Mouse (Mus musculus): ENCODE data around the gene Kcnj6.
"Not testable (repeated sequence)": the region's sequence is repeated elsewhere in the genome, so short reads cannot be mapped to it uniquely, and the experiment has no call there.

The Kcnj6 gene

DNA sequence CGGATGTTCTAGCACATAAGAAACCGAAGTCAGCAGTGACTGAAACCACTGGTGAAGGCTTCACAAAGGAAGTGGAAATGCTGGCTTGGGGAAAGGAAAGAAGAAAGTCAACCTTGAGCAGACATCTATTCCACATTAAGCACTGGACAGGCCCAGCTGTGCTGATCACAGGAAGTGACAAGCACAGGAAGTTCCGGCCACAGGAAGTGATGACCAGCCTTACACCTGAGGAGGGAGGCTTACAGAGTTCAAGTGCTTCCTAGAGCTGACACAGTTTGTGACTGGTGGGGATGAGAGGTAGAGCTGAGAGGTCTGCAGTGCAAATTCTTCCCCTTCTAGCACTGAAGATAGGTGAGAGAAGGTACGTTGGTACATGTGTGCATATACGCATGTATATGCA is 151.5 kb downstream of the Kcnj6 start:
- no peak for DNase-seq

- no peak for DNase-seq
These were observed 152.7 kb downstream of the Kcnj6 start for GRCm38 (mm10) chr16:94844769-94845168.

GRCm38 (mm10) chr16:94839398-94839797 is 158.1 kb downstream of the Kcnj6 start:
- peak; percentile 38 for DNase-seq

GRCm38 (mm10) chr16:94837881-94838280 is 159.6 kb downstream of the Kcnj6 start:
- DNase-seq = peak; percentile 47

DNA sequence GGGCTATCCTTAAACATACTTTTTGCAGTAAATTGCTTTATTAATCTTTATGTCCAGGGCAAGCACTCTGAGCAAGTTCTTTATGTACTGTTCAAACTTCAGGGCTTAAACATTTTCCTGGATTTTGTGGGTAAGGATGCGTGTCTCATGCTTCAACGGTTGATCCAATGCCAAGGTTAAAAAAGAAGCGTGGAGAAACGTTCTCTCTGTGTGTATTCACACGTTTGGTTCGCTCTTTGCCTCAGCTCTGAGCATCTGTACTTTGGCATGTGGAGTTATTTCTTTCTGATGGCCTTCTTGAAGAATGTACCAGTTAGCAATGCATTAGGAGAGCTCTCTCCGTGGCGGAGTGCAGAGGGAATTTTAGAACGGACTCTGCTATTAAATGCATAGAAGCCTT is 163.0 kb downstream of the Kcnj6 start:
- no peak for DNase-seq

GRCm38 (mm10) chr16:94828166-94828565 is 169.3 kb downstream of the Kcnj6 start:
- no peak for DNase-seq

DNA sequence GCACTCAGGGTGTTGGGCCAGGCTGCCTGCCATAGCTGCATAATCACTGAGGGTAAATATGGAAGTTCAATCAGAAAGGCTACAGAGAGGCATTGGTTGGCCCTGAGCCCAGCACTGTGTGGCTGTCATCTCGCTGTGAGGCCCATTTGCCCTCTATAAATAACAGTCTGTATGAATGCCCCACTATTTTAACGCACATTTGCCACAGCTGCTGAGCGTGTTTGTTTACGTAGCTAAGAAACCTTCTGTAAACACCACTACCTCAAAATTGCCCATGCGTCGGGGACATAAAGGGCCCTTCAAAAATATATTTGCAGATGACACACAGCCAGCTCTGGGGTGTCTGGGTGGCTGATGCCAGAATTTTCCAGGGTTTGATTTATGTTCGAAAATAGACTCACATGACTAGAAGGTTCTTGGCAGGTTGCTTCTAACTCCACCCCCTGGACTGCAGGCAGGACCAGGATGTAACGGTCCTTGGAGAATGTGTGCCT is 170.4 kb downstream of the Kcnj6 start:
- DNase-seq = peak; percentile 72

DNA sequence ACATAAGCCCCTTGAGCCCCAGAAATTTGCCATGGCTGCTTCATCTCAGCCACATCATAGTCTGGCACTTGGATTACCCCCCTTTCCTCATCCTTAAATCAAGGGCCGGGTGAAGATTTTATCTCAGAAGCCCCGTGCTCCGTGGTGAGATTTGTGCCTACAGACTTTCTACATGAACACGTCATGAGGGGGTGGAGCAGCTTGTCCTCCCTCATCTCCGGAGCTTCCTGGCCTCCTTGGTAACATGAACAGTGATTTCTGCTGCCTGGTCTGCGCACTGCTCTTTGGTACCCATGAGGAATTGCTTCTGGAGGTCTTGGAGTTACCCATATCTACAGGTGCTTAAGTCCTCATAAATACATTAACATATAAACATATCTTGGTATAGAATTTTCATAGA is 172.2 kb downstream of the Kcnj6 start:
- DNase-seq = no peak

DNA sequence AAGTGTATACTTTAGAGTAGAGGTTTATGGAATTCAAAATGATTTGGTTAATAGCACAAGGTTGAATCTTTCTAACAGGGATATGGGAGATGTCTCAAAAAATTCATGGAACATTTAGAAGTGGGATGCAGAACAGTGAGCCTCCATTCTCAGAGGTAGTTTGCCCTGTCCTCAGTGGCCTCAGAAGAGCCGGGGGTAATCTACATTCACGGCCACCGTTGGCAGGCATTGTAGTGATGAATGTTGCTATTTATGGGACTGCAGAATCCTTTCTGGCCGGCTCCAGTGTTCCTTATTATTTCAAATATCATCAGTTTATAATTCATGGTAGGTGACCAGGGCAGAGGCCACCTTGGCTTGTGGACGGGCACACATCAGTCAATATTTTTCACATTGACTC is 174.9 kb downstream of the Kcnj6 start:
- no peak for DNase-seq

DNA sequence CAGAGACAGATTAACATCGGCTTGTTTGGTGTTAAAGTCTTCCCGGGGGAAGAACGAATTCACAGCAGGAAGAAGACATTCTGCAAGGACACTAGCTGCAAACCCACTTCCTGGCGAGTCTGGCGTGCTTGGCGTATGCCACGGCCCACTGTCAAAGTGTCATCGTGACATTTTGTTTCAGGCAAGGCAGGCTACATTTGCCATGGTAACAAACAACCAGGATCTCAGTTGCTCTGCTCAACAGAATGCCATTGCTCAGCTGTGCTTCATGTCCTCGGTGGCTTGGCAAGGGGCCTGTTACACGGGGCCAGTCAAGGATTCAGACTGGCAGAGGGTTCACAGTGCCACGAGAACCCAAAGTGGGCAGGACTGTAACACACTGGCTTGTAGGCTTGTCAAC is 175.9 kb downstream of the Kcnj6 start:
- DNase-seq = no peak

GRCm38 (mm10) chr16:94816391-94816790 is 181.1 kb downstream of the Kcnj6 start:
- DNase-seq = peak; percentile 77

- no peak for DNase-seq
These were observed 181.6 kb downstream of the Kcnj6 start for GRCm38 (mm10) chr16:94815891-94816290.

DNA sequence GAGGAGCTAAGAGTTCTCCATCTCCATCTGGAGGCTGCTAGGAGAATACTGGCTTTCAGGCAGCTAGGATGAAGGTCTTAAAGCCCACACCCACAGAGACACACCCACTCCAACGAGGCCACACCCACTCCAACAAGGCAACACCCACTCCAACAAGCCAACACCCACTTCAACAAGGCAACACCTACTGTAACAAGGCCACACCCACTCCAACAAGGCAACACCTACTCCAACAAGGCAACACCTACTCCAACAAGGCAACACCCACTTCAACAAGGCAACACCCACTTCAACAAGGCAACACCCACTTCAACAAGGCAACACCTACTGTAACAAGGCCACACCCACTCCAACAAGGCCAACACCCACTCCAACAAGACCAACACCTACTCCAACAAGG is 188.2 kb downstream of the Kcnj6 start:
- DNase-seq = not testable (repeated sequence)

DNA sequence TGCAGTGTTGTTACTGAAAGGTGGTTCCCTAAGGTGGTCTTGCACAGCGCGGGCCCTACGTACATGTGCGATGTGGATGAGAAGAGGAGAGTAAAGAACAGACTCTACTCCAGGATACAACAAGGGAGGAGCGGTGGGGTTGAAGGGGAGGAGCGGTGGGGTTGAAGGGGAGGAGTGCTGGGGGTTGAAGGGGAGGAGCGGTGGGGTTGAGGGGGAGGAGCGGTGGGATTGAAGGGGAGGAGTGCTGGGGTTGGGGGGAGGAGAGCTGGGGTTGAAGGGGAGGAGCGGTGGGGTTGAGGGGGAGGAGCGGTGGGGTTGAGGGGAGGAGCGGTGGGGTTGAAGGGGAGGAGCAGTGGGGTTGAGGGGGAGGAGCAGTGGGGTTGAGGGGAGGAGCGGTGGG is 199.3 kb downstream of the Kcnj6 start:
- no peak for DNase-seq

DNA sequence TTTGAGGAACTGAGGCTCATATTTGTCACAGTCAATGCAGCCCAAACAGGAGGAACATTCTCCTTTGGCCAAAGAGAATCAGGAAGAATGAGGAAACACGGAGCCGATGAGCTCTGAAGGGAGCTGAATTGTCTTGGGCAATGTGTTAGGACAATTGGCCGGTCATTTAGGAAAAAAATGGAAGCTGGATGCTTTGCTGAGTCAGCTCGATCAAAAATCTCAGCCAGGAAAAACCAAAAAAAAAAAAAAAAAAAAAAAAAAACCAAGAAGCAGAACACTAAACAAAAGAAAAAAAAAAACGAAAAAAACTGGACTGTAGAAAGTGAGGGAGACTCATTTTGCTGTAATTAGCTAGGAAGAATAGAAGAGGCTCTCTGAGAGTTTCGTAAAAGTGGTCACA is 200.1 kb downstream of the Kcnj6 start:
- no peak for DNase-seq

GRCm38 (mm10) chr16:94793041-94793440 is 204.5 kb downstream of the Kcnj6 start:
- no peak for DNase-seq

GRCm38 (mm10) chr16:94789958-94790357 is 207.5 kb downstream of the Kcnj6 start:
- DNase-seq = peak; percentile 54

GRCm38 (mm10) chr16:94788716-94789115 is 208.8 kb downstream of the Kcnj6 start:
- DNase-seq = no peak

DNA sequence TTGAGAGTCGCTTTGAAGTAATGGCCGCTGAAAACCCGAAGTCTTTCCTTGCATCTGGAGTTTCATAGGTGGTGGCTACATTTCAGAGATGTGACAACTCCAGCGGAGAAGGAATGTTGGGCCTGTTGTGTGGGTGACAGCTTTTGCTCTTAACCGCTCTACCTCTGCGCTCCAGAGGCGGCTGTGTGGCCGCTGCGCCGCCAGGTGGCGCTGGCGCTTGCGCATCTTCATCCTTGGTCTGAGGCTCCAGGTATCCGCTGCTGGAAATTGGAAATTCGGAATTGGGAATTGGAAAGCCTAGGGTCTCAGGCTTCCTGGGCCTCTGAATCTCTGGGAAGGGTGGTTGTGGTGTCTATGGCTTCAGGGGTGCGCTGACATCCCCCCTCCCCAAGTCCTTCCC is 209.3 kb downstream of the Kcnj6 start:
- DNase-seq = peak; percentile 64

DNA sequence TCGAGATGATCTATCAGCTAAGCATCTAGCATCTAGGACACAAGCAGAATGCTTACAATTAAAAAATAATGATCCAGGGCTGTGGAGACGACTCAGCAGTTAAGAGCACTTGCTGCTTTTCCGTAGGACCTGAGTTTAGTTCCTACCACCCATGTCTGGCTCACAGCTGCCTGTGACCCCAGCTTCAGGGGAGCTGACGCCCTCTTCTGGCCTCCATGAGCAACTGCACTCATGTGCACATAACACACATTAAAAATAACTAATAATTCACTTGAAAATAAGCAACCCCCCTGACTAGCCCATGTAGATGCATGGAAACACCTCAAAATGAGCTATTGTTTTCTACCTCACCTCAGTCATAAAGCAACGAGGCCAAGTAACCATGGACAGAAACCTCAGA is 211.6 kb downstream of the Kcnj6 start:
- no peak for DNase-seq

- peak; percentile 30 for DNase-seq
These were observed 213.8 kb downstream of the Kcnj6 start for GRCm38 (mm10) chr16:94783696-94784095.

GRCm38 (mm10) chr16:94782110-94782946 is 215.2 kb downstream of the Kcnj6 start:
- no peak for DNase-seq

DNA sequence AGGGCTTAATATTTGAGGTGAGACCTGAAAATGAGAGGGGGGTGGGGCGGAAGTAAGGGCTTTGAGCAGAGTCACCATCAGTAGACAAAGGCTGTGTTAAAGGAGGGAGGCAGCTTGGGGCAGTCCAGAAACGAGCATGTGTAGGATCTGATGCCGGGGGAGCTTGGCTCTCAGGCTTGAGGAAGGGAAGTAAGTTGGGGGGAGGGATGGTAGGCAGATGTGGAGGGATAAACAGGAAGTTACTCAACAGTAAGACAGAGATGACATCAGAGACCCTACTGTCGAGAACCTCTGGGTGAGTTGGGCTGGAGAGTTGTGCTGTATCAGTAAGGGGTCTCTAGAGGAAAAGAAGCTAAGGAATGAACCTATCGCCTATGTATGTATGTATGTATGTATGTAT is 223.6 kb downstream of the Kcnj6 start:
- DNase-seq = no peak

DNA sequence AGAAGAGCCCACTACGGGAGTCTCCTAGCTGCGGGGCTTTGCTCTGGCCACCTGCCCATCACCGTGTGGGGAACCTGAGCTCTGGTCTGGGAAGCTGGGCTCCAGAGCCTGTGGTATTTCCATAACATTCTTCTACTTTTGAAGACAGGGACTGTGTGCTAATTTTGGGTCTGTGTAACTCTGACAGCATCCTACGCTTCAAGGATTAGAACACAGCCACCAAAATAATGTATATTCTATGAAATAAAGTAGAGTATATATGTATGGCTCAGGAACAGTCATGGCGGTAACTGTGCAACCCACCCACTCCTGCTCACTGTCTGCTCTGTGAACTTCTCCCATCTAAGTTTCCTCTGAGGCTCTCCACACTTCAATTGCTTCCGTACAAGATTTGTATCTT is 229.9 kb downstream of the Kcnj6 start:
- no peak for DNase-seq

- DNase-seq = peak; percentile 28
These were observed 232.4 kb downstream of the Kcnj6 start for GRCm38 (mm10) chr16:94765129-94765528.
